Mouse (Mus musculus) thymus, postnatal 14 days (tissue): ENCODE results near the gene Snx15.

ENCODE experiments used
- DNase-seq: peaks from one replicate; pipeline ENCODE4 v3.0.0; 2021

The Snx15 gene

DNA sequence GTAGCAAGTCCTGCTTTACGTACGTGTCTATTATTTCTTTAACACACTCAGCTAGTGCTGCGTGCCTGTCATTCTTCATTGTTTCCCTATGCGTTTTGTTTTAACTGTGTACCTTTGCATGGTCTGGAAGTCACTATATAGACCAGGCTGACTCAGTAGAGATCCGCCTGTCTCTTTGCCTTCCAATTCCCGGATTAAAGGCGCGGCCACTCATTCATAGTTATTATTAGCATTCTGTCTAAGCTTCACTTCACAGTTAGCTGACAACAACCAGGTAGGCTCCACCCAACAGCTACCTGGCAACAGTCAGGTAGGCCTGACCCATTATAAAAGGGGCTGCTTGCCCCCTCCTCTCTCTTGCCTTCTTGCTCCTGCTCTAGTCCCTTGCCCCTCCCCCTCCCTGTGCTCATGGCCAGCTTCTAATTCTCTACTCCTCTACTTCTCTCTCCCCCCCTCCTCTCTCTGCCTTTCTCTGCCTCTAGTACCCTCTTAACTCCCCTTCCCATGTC, 9.4 kb downstream of the Snx15 start:
- DNase-seq, result peak; percentile 31

DNA sequence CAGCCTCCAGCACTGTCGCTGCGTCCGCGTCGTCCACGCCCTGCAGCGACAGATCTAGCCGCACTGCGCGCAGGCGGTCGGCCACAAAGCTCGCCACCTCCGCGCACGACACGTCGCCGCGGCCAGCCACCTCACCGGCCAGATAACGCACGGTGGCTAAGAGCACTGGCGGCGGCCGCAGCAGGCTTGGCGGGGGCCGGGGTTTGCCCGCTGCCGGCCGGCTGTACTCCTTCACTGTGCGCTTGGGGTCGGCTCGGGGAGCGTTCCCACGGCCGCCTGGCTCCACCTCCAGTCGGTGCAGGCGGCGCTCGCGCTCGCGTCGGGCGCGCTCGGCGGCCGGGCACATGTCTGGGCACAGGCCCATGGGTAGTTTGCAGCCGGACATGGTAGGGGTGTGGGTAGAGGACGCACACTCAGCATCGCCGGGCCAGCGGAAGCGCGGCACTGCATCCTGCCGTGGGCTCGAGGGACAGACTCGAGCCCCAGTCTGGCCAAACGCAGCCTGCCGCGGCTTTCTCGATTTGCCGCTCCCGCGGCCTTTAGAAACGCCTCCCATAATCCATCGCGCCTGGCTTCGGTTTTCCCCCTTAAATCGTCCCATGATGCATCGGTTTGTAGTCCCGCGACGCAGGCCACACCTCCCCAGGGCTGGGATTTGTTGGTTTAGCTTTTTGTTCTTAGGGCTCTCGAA, 10.0 kb downstream of the Snx15 start, which contains the start of gene Sac3d1:
Sac3d1 (minus strand) TSS at position 665 of the 691 bp plus-strand sequence.
- DNase-seq, result peak; percentile 92

DNA sequence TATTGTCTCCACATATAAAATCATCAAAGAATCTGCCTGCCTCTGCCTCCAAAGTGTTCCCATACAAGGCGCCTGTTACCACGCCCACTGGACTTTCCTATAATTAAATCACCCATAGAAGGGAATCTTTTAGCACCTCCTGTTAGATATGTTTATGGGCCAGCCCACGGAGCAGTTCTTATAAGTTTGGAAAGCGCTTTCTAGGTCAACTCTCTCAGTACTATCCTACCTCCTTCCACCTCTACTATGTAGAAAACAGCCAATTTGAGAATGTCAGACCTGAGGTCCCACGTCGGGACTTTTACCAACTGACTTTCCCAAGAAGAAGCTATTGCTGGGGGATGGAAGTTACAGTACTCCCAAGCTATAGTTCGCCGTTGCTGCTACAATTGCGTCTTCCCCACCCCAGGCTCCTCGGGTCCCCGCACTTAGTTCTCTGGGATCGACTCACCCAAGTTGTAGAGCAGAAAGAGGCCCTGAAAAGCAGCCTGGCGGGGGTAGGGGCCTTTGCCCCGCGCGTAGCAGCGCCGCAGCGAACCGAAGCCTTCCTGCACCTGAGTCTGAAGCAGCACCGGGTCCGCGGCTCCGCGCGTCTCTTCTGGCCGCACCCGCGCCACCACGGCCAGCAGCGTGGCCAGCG, 10.6 kb downstream of the Snx15 start:
- DNase-seq, result peak; percentile 51

DNA sequence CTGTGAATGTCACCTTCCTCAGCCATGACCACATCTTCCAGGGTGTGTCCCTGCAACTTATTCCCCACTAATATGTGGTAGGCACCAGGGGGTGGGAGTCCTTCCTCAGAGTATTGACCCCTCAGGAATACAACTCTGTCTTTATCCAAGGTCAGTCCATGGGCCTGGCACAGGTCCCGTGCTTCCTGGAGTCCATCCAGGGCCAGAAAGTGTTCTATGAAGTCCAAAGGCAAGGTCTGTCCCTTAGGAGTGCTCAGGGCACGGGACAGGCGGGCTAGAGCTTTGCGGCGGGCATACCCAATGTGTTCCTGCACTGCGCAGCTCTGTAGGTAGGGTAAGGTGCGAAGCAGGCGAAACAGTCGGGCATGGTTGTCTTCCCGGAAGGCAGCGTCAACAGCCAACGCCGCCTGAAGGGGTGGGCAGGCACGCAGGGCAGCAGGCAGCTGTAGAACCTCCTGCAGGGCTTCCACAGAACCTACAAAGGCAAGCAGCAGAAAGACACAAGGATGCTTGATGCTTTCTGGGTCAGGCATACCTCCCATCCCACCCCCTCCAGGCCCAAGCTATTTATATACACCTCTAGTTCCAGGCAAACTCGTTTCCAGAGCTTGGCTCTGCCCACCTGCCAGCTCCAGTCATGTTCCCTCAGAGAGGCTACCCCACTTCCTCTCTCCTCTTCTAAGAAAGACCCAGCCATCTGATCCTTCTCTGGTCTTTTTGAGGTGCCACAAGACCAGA, 11.8 kb downstream of the Snx15 start:
- DNase-seq, result no peak

DNA sequence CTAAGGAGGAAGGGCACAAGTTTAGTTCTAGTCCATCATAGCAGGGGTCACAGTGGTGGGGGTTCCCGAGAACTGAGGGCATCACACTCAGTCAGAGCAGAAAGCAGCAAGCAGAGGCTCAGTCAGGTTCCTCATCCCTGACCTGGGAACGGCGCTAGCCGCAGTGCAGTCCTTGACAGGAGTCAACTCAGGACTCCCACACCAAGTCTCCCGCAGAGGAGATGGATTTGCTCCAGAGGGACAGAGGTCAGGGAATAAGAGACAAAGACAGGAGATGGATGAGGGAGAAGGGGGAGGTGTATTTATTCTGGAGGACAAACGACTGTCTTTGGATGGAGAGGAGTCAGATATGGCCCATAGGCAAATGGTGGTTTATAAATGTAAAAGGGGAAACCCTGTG, 15.0 kb downstream of the Snx15 start:
- DNase-seq, result no peak

DNA sequence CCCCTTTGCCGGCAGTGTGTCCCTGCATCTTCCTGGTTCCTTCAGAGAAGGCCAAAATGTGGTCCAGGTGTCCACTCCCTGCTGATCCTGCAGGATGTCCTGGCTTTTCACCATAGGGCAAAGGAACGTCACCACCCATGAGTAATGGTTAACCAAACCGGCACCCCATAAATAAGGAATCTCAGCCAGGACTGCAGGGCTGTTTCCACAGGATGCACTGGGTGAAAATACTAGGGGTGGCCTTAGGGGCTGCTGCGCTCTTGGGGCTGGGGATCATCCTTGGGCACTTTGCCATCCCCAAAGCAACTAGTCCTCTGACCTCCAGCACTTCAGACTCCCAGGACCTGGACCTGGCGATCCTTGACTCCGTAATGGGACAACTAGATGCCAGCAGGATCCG, 22.5 kb downstream of the Snx15 start, which contains the start of gene Naaladl1:
Naaladl1 (plus strand) TSS at position 197 of the 400 bp plus-strand sequence.
- no peak for DNase-seq

DNA sequence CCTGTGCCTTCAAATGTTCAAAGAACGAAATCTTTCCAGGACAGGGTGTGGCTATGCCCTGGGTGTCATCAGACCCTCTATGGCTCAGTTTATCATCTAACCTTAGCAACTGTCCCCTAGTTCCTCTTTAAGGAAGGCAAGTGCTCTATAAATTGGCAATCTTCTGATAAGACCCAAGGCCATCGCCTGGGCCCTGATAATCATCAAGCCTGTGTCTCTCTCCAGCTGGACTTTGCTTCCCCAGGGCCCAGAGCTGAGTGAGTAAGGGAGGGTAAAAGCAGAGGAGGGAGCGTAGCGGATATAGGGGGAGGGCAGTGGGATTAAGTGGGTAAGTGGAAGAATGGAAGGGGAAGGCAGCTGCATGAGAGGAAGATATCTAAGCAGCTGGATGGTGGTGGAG, 23.6 kb downstream of the Snx15 start:
- DNase-seq, result no peak

DNA sequence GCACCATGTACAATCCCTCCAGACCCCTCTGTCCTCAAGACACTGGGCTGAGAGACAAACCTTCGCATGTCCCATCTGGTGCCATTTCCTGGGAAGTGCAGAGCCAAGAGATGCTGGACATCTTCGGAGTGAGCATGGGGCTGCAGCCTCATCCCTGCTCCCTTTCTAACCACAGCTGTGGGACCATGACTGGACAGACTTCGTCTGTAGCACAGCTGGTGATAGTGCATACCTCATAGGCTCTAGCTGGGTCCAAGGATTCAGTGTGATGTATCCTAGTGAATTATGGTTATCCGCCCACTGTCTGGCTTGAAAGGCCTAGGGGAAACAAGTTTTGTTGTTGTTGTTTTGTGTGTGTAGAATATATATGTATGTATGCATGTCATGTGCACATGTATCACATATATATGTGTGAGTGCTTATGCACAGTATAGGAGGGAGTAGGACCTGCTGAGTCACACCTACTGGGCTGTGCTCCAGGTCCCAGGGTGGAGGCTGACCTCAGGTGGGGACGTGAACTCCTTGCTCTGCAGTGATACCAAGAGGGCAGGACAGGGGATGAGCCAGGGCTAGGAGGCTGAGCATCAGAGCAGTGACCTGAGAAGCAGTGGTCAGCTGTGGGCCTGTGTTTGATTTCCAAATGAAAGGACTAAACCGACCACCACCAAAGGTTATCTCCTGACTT, 25.8 kb downstream of the Snx15 start:
- no peak for DNase-seq

DNA sequence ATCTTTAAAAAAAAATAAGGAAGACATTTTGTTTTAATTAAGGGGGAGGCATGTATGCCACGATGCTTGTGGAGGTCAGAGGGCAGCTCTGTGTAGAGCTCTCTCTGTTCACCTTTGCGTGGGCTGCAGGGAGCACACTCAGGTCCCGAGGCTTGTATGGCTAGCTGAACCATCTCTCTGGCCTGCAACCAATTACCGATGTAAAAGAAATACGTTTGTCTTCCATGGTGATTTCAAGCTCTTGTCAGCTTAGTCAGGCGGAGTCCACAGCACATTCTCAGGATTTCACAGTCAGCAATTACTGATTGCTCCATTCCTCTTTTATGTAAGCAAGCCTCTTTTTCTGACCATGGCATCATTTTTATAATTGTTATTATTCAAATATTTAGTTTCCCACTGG, 26.9 kb downstream of the Snx15 start:
- no peak for DNase-seq

DNA sequence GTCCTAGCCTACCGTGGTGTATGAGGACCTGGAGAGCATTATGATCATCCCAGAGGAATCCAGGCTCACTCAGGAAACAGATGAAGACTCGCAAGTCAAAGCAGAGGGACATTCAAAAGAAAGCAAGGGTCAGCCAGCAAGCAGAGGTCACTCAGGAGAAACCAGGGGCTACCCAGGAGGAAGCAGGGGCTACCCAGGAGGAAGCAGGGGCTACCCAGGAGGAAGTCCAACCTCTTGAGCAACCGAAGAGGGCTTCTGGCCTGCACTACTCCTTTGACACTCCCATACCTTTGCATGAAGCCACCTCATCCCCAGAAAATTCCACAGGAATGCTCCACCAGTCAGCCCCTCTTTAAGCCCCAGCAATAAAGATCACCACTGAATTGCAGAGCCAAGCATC, 30.3 kb downstream of the Snx15 start:
- DNase-seq, result no peak

DNA sequence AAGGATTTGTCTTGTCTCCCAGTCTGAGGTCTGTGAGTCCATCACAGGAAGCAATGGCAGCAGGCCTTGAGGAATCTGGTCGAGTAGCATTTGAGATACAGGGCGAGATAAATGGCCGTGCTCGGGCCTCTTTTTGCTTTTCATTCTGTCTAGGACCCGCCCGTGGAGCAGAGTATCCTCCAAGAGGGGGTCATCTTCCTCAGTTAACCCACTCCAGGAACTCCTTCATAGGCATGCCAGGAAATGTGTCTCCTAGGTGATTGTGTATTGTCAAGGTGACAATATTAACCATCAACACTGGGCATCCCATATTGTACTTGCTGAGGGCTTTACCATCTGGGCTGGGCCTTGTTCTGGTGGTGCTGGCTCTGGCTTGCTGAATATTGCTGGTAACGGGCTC, 34.0 kb downstream of the Snx15 start, which contains the start of gene AC131692.1:
AC131692.1 (plus strand) TSS at position 301 of the 400 bp plus-strand sequence.
- DNase-seq, result no peak

DNA sequence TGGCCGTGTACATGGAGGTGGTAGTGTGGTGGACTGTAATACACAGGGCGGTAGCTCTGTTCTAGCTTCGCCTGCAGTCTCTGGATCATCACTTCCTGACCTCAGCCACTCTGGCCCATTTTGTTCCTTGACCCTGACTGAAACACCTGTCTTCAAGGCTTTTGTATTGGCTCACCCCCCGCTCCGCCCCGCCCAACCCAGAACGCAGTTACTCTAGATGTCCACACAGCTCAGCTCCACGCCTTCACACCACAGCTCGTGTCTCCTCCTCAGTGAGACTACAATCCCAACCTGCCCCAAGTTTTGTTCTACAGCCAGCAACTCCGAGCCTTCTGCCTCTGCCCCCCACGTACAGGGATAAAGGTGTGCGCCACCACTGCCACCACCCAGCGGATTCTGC, 39.3 kb downstream of the Snx15 start:
- no peak for DNase-seq

DNA sequence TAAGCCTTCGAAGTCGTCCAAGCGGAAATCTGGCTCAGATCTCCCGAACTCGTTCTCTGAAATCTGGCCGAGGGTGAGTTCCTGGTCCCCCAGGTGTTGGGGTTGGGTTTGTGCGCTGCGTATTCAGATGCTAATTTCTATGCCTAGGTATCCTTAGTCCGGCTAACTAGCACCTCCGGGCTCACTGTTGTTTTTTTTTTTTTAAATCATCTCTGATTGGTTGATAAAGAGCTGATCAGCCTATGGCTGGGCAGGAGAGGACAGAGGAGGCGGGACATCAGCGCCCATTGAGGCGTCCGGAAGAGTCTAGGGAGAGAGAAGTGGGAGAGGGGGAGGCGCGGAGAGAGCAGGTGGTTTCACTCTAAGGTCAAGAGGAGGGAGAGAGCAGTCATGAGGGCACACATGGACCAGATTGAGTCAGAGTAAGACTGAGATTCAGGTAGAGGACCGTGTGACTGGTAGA, 42.7 kb downstream of the Snx15 start:
- peak; percentile 68 for DNase-seq

DNA sequence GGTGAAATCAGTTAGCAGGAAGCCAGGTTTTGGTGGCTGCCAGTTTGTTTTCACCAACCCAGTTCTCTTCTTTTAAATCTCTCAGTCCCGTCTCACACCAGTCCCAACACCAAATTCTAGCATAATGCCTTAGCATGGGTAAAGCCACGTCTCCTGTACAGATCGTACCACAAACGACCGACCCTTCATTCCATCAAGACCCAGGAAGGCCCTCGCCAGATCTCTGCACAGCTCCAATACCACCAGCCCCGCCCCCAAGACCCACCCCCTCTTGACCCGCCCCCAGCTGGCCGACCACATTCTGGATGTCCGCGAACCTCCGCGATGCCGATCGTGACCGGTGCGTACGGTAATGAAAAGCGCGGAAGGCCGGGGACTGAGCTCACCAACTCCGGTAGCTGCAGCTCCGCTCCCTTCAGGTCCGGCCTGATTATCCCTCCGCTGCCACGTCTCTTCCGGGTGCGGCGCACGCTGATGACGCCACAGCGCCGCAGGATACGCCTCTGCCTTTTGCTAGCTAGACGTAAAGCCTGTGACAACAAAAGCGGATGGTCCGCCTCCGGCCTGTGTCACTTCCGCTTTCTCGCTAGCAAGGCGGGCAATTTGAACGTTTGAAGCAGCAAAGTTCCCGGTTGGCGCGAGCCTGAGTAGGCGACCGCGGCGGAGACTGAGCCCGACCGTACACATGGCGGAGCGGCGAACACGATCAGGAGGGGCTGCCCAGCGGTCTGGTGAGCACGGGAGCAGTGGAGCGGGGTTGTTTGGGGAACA, 43.4 kb downstream of the Snx15 start, which contains the start of the genes Zfpl1 and Cdca5:
Zfpl1 (minus strand) TSS at position 479 of the 771 bp plus-strand sequence.
Cdca5 (plus strand) TSS at position 506 of the 771 bp plus-strand sequence.
- peak; percentile 96 for DNase-seq

DNA sequence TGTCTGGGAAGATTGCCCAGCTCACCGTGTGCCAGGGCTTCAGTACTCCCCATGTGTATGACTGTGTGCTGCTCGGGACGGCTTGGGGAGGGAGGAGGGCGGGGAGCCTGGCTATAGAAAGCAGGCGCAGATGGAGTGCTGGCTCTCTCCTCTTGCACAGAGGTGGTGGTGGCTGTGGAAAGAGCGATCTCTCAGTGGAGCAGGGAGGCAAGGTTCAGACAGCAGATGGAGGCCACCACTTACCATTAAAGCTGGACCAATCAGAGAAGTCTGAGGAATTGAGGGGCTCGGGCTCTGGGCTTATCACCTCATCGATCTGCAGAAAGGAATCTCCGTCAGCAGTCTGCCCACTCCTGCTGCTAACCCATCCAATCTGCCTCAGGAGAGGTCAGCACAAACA, 45.9 kb downstream of the Snx15 start, which contains the start of gene Gm28374:
Gm28374 (minus strand) TSS at position 101 of the 400 bp plus-strand sequence.
- DNase-seq, result no peak

DNA sequence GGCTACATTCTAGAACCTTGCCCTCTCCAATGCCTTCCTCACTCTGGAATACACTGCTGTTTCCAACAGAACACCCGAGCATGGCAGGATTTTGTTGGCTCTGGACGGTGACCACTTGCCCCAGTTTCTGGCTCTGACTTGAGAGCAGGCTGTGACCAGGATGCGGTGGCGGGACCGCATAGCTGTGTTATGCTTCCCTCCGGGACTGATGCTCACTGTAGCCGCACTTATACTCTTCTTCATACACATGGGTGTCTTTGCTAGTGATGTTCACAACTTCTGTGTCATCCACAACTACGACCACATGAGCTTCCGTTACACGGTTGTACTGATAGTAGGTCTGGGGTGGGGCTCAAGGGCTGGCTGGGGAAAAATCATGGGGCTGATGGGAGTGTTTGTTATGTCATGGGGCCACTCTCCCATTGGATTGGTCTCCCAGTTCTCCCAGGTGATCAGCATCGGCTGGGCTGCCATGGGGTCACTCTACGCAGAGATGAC, 48.1 kb downstream of the Snx15 start, which contains the start of gene Tmem262:
Tmem262 (plus strand) TSS at position 51 of the 498 bp plus-strand sequence.
- no peak for DNase-seq

DNA sequence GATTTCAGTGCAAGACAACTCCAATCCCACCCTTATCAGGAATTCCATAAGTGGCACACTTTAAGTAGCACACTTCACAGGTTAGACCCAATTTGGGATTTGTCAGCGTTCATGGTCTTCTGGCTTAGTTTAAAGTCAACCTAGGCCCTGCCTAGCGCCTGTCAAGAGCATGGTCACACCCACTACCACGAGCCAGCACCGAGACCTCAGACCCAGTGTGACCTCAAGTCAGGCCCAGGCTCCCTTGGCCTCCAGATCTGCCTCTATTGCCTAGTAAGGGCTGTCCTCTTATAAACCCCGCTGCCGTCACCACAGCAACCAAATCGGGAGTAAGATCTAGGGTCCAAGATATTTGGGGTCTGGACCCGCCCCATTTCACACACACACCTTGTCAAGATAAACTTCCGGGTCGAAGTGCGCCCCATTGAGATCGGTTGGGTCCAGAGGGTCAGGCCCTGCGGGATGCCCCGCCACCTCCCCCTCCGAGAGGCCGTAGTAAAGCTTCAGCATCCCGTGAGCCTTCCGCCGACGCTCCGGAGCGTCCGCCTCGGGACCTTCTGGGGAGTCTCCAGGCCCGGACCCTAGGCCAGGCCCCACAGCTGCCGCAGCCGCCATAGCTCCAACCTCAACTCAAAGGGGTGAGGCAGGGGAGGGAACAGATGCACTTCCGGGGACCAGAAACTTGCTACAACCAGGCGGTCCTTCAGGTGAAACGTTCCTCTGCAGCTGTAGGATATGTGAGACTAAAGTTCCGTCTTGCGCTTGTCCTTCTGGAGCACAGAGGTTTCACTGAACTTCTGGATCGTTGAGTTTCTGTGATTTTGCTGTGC, 51.3 kb downstream of the Snx15 start, which contains the start of gene Vps51:
Vps51 (minus strand) TSS at position 668 of the 830 bp plus-strand sequence.
- peak; percentile 89 for DNase-seq

DNA sequence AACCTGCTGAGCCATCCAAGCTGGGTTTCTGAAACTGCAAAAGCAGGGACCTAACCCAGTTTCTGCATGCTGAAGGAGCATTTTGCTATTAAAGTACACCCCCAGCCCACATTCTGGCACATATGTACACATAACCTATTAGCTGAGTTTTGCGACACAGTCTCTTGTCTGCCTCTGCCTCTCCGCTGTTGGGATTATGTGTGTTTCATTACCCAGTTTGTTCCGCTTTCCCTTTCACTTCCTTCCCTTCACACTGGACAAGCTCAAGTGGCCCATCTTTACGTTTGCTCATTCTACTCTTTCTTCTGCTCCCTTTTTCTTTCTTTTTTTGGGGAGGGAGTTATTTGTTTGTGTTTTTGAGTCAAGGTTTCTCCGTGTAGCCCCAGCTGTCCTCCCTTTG, 54.2 kb downstream of the Snx15 start:
- DNase-seq, result no peak

DNA sequence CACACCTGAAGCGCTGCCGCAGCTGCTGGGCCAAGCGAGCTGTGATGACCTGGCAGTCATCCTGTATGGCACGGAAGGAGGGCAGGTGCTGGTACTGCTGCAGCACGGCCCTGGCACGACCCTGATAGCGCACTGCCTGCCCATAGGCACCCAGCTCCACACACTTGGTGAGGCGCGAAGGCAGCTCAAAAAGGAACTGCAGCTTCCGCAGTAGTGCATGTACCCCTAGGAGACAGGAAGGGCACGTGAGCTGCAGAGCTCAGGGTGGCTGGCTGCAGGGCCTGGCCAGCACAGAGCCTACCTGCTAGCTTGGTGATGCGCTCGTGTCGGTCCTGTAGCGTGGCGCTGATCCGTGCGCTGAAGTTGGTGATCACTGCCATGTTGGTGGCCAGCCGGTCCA, 56.8 kb downstream of the Snx15 start:
- no peak for DNase-seq

DNA sequence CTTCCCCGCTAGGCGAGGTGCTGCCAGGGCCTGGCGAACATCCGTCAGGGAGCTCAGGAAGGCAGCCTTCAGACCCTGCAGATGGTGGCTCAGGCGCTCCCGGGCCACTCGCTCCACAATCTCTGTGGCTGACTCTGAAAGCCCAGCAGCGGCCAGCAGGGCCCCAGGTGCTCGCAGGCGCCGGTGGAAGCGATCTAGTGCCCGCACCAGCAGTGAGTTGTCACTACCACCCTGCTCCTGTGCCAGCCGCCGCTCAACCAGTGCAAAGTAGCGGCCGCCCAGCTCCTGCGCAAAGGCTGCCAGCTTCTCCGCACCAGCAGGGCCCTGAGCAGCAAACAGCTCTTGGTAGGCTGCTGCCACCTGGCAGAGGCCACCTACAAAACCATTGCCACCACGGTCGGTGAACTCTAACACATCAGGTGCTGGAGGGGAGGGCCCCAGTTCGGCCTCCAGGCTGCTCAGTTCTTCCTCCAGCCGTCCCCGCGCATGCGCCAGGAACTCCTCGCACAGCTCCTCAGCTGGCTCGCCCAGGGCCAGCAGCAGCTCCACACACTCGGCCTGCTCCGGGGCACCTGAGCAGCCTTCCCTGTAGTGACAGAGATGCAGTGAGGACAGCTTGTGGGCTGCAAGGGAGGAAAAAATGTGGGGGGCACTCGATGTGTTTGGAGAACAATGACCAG, 57.4 kb downstream of the Snx15 start:
- no peak for DNase-seq
